ENCODE assay signal across 11 mouse cellular contexts in genomic region chr6:83327591-83328190, GRCm38 (mm10). TPM values are rescaled to one million over a fixed set of nuclear protein-coding genes. Genes with fewer than 3 reads are reported as not detected.
DNase-seq lines count a peak whose midpoint lies in the region; ATAC-seq lines count a peak whose summit lies in the region.
"Had no signal": no experiment of that assay in that cellular context is flagged by ENCODE, and none has a peak within 500 bp of the region (broad histone marks: within the 10 kb centered on the region; RNA-seq: fewer than 3 reads in every experiment).

No protein-coding gene starts in this region.

- H3K9ac ChIP-seq in hindbrain, embryonic 14.5 days: no peak overlapping the region
- H3K9ac ChIP-seq in hindbrain, embryonic 13.5 days: no peak overlapping the region
- peak overlapping the region; percentile 98; the same call in 1 of the 2 replicates for H3K9ac ChIP-seq in neural tube, embryonic 13.5 days

- H3K4me3 ChIP-seq in hindbrain, embryonic 14.5 days (replicated peaks; ENCODE audit: low read length): 0 out of 2 replicates have a peak overlapping the region, but pooled peaks have one; percentile 74
- H3K4me3 ChIP-seq in hindbrain, embryonic 13.5 days: no peak overlapping the region
- no peak overlapping the region for H3K4me3 ChIP-seq in neural tube, embryonic 13.5 days

- WGBS in hindbrain, embryonic 14.5 days: 87% methylated on average over 3 of the region's 3 CpGs
- 86% methylated on average over 3 of the region's 3 CpGs for WGBS in hindbrain, embryonic 13.5 days
- WGBS in neural tube, embryonic 13.5 days: 93% methylated on average over 3 of the region's 3 CpGs

- peaks cover 34% of the 10 kb centered on the region for H3K36me3 ChIP-seq in hindbrain, embryonic 14.5 days (replicated peaks; ENCODE audit: control insufficient read depth, insufficient read depth)
- peaks cover 37% of the 10 kb centered on the region for H3K36me3 ChIP-seq in hindbrain, embryonic 13.5 days
- peaks cover 30% of the 10 kb centered on the region for H3K36me3 ChIP-seq in neural tube, embryonic 13.5 days

- peak overlapping the region; percentile 75; the same call in 1 of the 2 replicates for H3K4me2 ChIP-seq in hindbrain, embryonic 14.5 days (replicated peaks)
- no peak overlapping the region; the same call in 1 of the 2 replicates for H3K4me2 ChIP-seq in hindbrain, embryonic 13.5 days
- peak overlapping the region; percentile 85; the same call in 1 of the 2 replicates for H3K4me2 ChIP-seq in neural tube, embryonic 13.5 days

- H3K27ac ChIP-seq in hindbrain, embryonic 14.5 days: no peak overlapping the region
- no peak overlapping the region for H3K27ac ChIP-seq in hindbrain, embryonic 13.5 days
- no peak overlapping the region for H3K27ac ChIP-seq in neural tube, embryonic 13.5 days (replicated peaks)

- no peaks in the 10 kb centered on the region for H3K9me3 ChIP-seq in hindbrain, embryonic 14.5 days (ENCODE audit: control insufficient read depth, low read length)
- no peaks in the 10 kb centered on the region for H3K9me3 ChIP-seq in hindbrain, embryonic 13.5 days
- H3K9me3 ChIP-seq in neural tube, embryonic 13.5 days: no peaks in the 10 kb centered on the region

- no peak for DNase-seq in hindbrain, embryonic 14.5 days (ENCODE audit: low spot score)
- no peak for DNase-seq in neural tube, embryonic 10.5 days (ENCODE audit: extremely low spot score, low spot score)
- DNase-seq in induced T-regulatory cell, adult 2 months (ENCODE audit: low read depth): peak; percentile 38
- DNase-seq in adrenal gland, adult 2 months: no peak
- DNase-seq: heart, postnatal 36 days; layer of hippocampus, adult 9-11 months; lung, postnatal 36 days; thymus, postnatal 4 days had no signal

- H3K27me3 ChIP-seq in hindbrain, embryonic 14.5 days (ENCODE audit: control insufficient read depth, insufficient read depth, low read length): no peaks in the 10 kb centered on the region
- no peaks in the 10 kb centered on the region for H3K27me3 ChIP-seq in hindbrain, embryonic 13.5 days
- H3K27me3 ChIP-seq in neural tube, embryonic 13.5 days: no peaks in the 10 kb centered on the region

- ATAC-seq in hindbrain, embryonic 14.5 days (ENCODE audit: low FRiP score): no peak
- ATAC-seq in hindbrain, embryonic 13.5 days (ENCODE audit: low FRiP score): no peak
- no peak for ATAC-seq in neural tube, embryonic 13.5 days (ENCODE audit: low read depth)
- ATAC-seq in granulocyte monocyte progenitor cell, adult 5-6 weeks (replicated peaks; ENCODE audit: poor library complexity, severe bottlenecking): no peak

- peaks cover 18% of the 10 kb centered on the region for H3K4me1 ChIP-seq in hindbrain, embryonic 14.5 days (replicated peaks; ENCODE audit: control insufficient read depth, insufficient read depth, low read length)
- peaks cover 28% of the 10 kb centered on the region for H3K4me1 ChIP-seq in hindbrain, embryonic 13.5 days (replicated peaks)
- H3K4me1 ChIP-seq in neural tube, embryonic 13.5 days (replicated peaks): peaks cover 33% of the 10 kb centered on the region

RNA-seq across cellular contexts. Expression of gene Mob1a, which starts 1.9 kb away (rescaled TPM):
- polyA plus RNA-seq in hindbrain, embryonic 14.5 days (2014; fragmentation: Nextera tagmentation; extraction: Ambion mirVana): 27.8 and 30.6 TPM in 2 replicates
- polyA plus RNA-seq in hindbrain, embryonic 13.5 days (2015; fragmentation: Nextera tagmentation; extraction: Ambion mirVana): 27.3 and 27.6 TPM in 2 replicates
- 29.2 and 32.8 TPM in 2 replicates for polyA plus RNA-seq in neural tube, embryonic 13.5 days (2015; fragmentation: Nextera tagmentation; extraction: Ambion mirVana)
- total RNA-seq in granulocyte monocyte progenitor cell, adult 5-6 weeks (2014; fragmentation: Nextera tagmentation): 75.2 and 76.6 TPM in 2 replicates
- total RNA-seq in granulocyte monocyte progenitor cell, adult 5-6 weeks (2017): 134 and 144 TPM in 2 replicates
- total RNA-seq in adrenal gland, adult 2 months (2021): 10 to 100 TPM; 62.1 to 77.7 TPM
- 44.4 and 52.1 TPM in 2 replicates for polyA plus RNA-seq in adrenal gland, adult 2 months (2012; rRNA removed)

RNA-seq across cellular contexts. Expression of gene Mthfd2, which starts 2.0 kb away (rescaled TPM):
- 30.4 and 35.7 TPM in 2 replicates for polyA plus RNA-seq in hindbrain, embryonic 14.5 days (2014; fragmentation: Nextera tagmentation; extraction: Ambion mirVana)
- 23.8 and 26.3 TPM in 2 replicates for polyA plus RNA-seq in hindbrain, embryonic 13.5 days (2015; fragmentation: Nextera tagmentation; extraction: Ambion mirVana)
- 27.6 and 27.8 TPM in 2 replicates for polyA plus RNA-seq in neural tube, embryonic 13.5 days (2015; fragmentation: Nextera tagmentation; extraction: Ambion mirVana)
- 20.8 and 48.1 TPM in 2 replicates for total RNA-seq in granulocyte monocyte progenitor cell, adult 5-6 weeks (2014; fragmentation: Nextera tagmentation)
- 31.7 and 35.6 TPM in 2 replicates for total RNA-seq in granulocyte monocyte progenitor cell, adult 5-6 weeks (2017)
- 10 to 100 TPM; 17.8 to 30.8 TPM for total RNA-seq in adrenal gland, adult 2 months (2021)
- polyA plus RNA-seq in adrenal gland, adult 2 months (2012; rRNA removed): 2.5 and 3.8 TPM in 2 replicates

RNA-seq across cellular contexts. Expression of gene Bola3, which starts 21.3 kb away (rescaled TPM):
- 60.3 and 61.5 TPM in 2 replicates for polyA plus RNA-seq in hindbrain, embryonic 14.5 days (2014; fragmentation: Nextera tagmentation; extraction: Ambion mirVana)
- polyA plus RNA-seq in hindbrain, embryonic 13.5 days (2015; fragmentation: Nextera tagmentation; extraction: Ambion mirVana): 62.2 and 68.7 TPM in 2 replicates
- 68.5 and 70.4 TPM in 2 replicates for polyA plus RNA-seq in neural tube, embryonic 13.5 days (2015; fragmentation: Nextera tagmentation; extraction: Ambion mirVana)
- total RNA-seq in granulocyte monocyte progenitor cell, adult 5-6 weeks (2014; fragmentation: Nextera tagmentation): 76.1 and 91.2 TPM in 2 replicates
- total RNA-seq in granulocyte monocyte progenitor cell, adult 5-6 weeks (2017): 53.4 and 67.8 TPM in 2 replicates
- total RNA-seq in adrenal gland, adult 2 months (2021): 100 to 1,000 TPM; 204 to 358 TPM
- 303 and 351 TPM in 2 replicates for polyA plus RNA-seq in adrenal gland, adult 2 months (2012; rRNA removed)
